Mouse (Mus musculus) embryonic fibroblast, embryonic 13.5 days (primary cell): Measurements from ENCODE around the gene Slc26a8.

Experiments used
- CTCF ChIP-seq: IDR thresholded peaks from 2 replicates; pipeline ENCODE4 v1.5.1; 2011; ENCODE audit warnings: mild to moderate bottlenecking, control low read depth, low read length, moderate library complexity, borderline replicate concordance; ENCODE audit not compliant: insufficient read depth
- POLR2A ChIP-seq: IDR thresholded peaks from 2 replicates; pipeline ENCODE4 v1.6.1; 2011; ENCODE audit warnings: low read depth, mild to moderate bottlenecking, control low read depth, low read length, moderate library complexity

DNA sequence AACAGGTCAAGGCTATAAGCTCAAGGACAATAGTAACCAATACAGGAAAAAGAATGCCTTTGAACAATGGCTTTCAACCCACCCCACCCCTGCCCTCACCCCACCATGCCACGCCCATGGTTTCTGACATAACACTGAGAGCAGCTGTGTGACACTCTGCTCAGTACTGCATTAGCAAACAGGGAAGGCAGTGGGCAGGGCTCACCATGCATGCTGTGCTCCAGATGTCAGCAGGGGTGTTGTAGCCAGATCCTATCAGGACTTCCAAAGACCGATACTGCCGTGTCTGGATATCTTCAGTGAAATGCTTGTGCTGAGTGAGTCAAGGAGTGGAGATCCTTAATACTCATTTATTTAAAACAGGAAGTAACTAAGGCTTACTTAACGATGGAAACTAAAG lies 96.1 kb downstream of the Slc26a8 start:
- TF ChIP-seq CTCF (no peak), POLR2A (no peak)
